Mouse (Mus musculus) cerebellum, postnatal 14 days (tissue): ENCODE results near the gene Arsa.
"Not testable (repeated sequence)": the region's sequence is repeated elsewhere in the genome, so short reads cannot be mapped to it uniquely, and the experiment has no call there.

Experiments used
- DNase-seq, 2 experiments: peaks; one replicate each; pipeline ENCODE4 v3.0.0; 2021; ENCODE audit warnings: mixed read lengths in 2 of 2

Gene Arsa

GRCm38 (mm10) chr15:89453865-89454478 lies 23.3 kb downstream of the Arsa start, which contains the start of gene Mapk8ip2:
TSS of gene Mapk8ip2 (plus strand) at chr15:89453913.
- peak; percentile 88 for DNase-seq

- DNase-seq, result no peak
These were observed 24.0 kb downstream of the Arsa start for GRCm38 (mm10) chr15:89452906-89453864.

- peak in 1 of 2 experiments; percentile 53 for DNase-seq
These were observed 34.6 kb downstream of the Arsa start for GRCm38 (mm10) chr15:89442486-89443070.

GRCm38 (mm10) chr15:89435878-89436277 lies 41.3 kb downstream of the Arsa start:
- DNase-seq, result no peak

- no peak for DNase-seq
These were observed 43.1 kb downstream of the Arsa start for GRCm38 (mm10) chr15:89434136-89434535.

GRCm38 (mm10) chr15:89432946-89433345 lies 44.3 kb downstream of the Arsa start:
- peak; percentile 61 to 70 for DNase-seq

- DNase-seq, result no peak
These were observed 45.4 kb downstream of the Arsa start for GRCm38 (mm10) chr15:89431806-89432205.

GRCm38 (mm10) chr15:89431271-89431670 lies 46.0 kb downstream of the Arsa start:
- DNase-seq, result no peak

- DNase-seq, result not testable (repeated sequence)
These were observed 46.5 kb downstream of the Arsa start for GRCm38 (mm10) chr15:89430771-89431170.

- peak in 1 of 2 experiments; percentile 60 for DNase-seq
These were observed 46.9 kb downstream of the Arsa start for GRCm38 (mm10) chr15:89430341-89430740.

- DNase-seq, result peak; percentile 93 to 95
These were observed 47.6 kb downstream of the Arsa start, which contains the start of the genes C730034F03Rik, Gm44502 and Chkb for GRCm38 (mm10) chr15:89429352-89430221. TSS of gene C730034F03Rik (plus strand) at chr15:89429589. TSS of gene Gm44502 (minus strand) at chr15:89429696. TSS of gene Chkb (minus strand) at chr15:89429908.

- DNase-seq, result no peak
These were observed 48.3 kb downstream of the Arsa start for GRCm38 (mm10) chr15:89428821-89429351.

- peak in 1 of 2 experiments; percentile 40 for DNase-seq
These were observed 49.0 kb downstream of the Arsa start for GRCm38 (mm10) chr15:89428136-89428790.

- DNase-seq, result no peak
These were observed 50.5 kb downstream of the Arsa start for GRCm38 (mm10) chr15:89426716-89427115.

- DNase-seq, result no peak
These were observed 51.5 kb downstream of the Arsa start, which contains the start of gene Cpt1b for GRCm38 (mm10) chr15:89425711-89426121. TSS of gene Cpt1b (minus strand) at chr15:89425863.

- DNase-seq, result no peak
These were observed 52.6 kb downstream of the Arsa start for GRCm38 (mm10) chr15:89424621-89425020.
